Mouse (Mus musculus) megakaryocyte, embryonic 14.5 days (primary cell): ENCODE measurements at regions not wholly inside any gene's neighbourhood (a gene's known extent, or its start where the extent isn't known, plus 50 kb on each side); places are given as distances from the start of the nearest gene placed in this dataset.

Experiments used
- H3K27me3 ChIP-seq: replicated peaks from 2 replicates; pipeline ENCODE3; 2012; ENCODE audit warnings: inconsistent platforms
- H3K36me3 ChIP-seq: replicated peaks from 2 replicates; pipeline ENCODE3; 2012; ENCODE audit warnings: low read length, inconsistent platforms, mixed read lengths
- H3K4me1 ChIP-seq: 2 replicates; pipeline ENCODE4 v1.6.1; 2012; ENCODE audit warnings: inconsistent platforms
- H3K4me3 ChIP-seq: replicated peaks from 2 replicates; pipeline ENCODE3; 2012; ENCODE audit warnings: moderate library complexity, mild to moderate bottlenecking, inconsistent platforms
- H3K9me3 ChIP-seq: 2 replicates; pipeline ENCODE4 v1.6.1; 2012; ENCODE audit warnings: inconsistent platforms
- FLI1 ChIP-seq: IDR thresholded peaks from 2 replicates; pipeline ENCODE4 v1.6.1; 2012; ENCODE audit warnings: low read length, inconsistent platforms, mixed read lengths
- GATA1 ChIP-seq: IDR thresholded peaks from 3 replicates; pipeline ENCODE4 v1.6.1; 2012; ENCODE audit warnings: mixed read lengths, low read length, inconsistent platforms, borderline replicate concordance

GRCm38 (mm10) chr9:101570714-101571113 lies 290.9 kb upstream of the 9630041A04Rik start:
- TF ChIP-seq FLI1 (no peak), GATA1 (no peak)
- Histone ChIP-seq H3K4me3 (no peak overlapping the region), H3K4me1 (no peaks in the 10 kb centered on the region), H3K9me3 (no peaks in the 10 kb centered on the region), H3K36me3 (no peaks in the 10 kb centered on the region), H3K27me3 (no peaks in the 10 kb centered on the region)

- TF ChIP-seq GATA1 = no peak
- Histone ChIP-seq H3K36me3 (no peaks in the 10 kb centered on the region), H3K27me3 (no peaks in the 10 kb centered on the region), H3K9me3 (peaks cover 12% of the 10 kb centered on the region), H3K4me1 (no peaks in the 10 kb centered on the region), H3K4me3 (no peak overlapping the region)
Measured at GRCm38 (mm10) chr9:101563196-101563595, 298.4 kb upstream of the 9630041A04Rik start.

- Histone ChIP-seq H3K4me3 (no peak overlapping the region), H3K4me1 (no peaks in the 10 kb centered on the region), H3K9me3 (peaks cover 12% of the 10 kb centered on the region), H3K36me3 (no peaks in the 10 kb centered on the region), H3K27me3 (no peaks in the 10 kb centered on the region)
- TF ChIP-seq GATA1 (no peak), FLI1 (no peak)
Measured at GRCm38 (mm10) chr9:101559366-101559765, 302.3 kb upstream of the 9630041A04Rik start.

- no peak for TF ChIP-seq GATA1
- no peak for TF ChIP-seq FLI1
- Histone ChIP-seq H3K36me3 (no peaks in the 10 kb centered on the region), H3K27me3 (no peaks in the 10 kb centered on the region), H3K9me3 (peaks cover 24% of the 10 kb centered on the region), H3K4me3 (no peak overlapping the region), H3K4me1 (no peaks in the 10 kb centered on the region)
Measured at GRCm38 (mm10) chr9:101555011-101555673, 303.5 kb upstream of the Ppp2r3a start.

- no peak overlapping the region for H3K4me3 ChIP-seq
- no peaks in the 10 kb centered on the region for H3K36me3 ChIP-seq
- TF ChIP-seq FLI1 (no peak), GATA1 (no peak)
- H3K4me1 ChIP-seq = no peaks in the 10 kb centered on the region
- no peaks in the 10 kb centered on the region for H3K27me3 ChIP-seq
- H3K9me3 ChIP-seq = peaks cover 15% of the 10 kb centered on the region; the same call in 1 of the 2 replicates
Measured at GRCm38 (mm10) chr9:101552789-101553188, 301.2 kb upstream of the Ppp2r3a start.

DNA sequence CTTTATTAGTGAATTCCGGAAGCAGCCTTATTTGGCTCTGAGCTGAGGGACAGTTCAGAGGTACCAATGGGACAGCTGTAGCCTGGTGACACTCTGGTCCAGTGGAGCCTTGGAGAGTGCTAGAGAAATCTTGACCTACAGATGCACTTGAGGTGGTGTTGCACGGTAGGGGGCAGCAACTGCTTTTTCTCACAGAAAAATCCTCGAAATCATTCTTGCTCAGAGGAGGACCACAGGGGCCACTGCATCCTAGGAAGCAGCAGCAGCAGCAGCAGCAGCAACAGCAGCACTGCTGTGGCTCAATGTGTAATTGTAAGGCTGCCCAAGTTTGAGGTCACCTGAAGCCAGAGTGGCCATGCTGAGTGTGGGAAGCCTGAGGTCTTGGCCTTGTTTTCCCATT lies 299.7 kb upstream of the Ppp2r3a start:
- no peak for TF ChIP-seq FLI1
- TF ChIP-seq GATA1 = no peak
- H3K36me3 ChIP-seq = no peaks in the 10 kb centered on the region
- no peaks in the 10 kb centered on the region for H3K27me3 ChIP-seq
- H3K4me1 ChIP-seq = no peaks in the 10 kb centered on the region
- H3K9me3 ChIP-seq = peaks cover 15% of the 10 kb centered on the region; the same call in 1 of the 2 replicates
- H3K4me3 ChIP-seq = no peak overlapping the region

DNA sequence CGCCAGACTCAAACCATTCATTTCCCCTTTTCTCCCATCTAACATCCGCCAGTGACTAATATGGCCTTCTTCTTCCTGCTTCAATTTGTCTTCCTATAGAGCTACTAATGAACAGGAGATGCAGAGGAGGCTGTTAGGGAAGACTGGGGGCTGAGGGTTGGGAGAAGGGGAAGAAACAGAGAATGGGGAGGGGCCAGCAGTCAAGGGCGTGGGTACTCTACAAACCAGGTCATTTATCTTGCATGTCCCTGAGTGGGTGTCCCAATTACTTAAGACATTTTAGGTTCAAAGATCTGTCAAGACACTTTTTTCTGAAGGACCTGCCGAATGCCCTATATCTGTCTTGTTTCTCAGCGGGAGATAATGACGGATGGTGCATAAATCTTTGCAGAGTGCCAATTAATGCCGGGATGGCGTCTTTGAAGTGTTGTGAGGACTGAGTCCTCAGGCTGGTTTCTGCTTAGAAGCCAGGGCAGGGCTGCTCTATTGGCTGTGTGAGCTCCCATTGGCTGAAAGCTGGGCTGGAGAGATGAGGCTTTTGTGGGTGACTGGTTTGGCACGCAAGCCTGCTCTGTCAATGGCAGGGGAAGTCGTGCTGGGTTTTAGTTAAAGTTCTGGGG lies 294.7 kb upstream of the Ppp2r3a start:
- no peak for TF ChIP-seq FLI1
- no peak for TF ChIP-seq GATA1
- no peaks in the 10 kb centered on the region for H3K4me1 ChIP-seq
- H3K4me3 ChIP-seq = no peak overlapping the region
- H3K36me3 ChIP-seq = no peaks in the 10 kb centered on the region
- 0 out of 2 replicates have a peak, but pooled peaks cover 3% of the 10 kb centered on the region for H3K9me3 ChIP-seq
- no peaks in the 10 kb centered on the region for H3K27me3 ChIP-seq

- no peaks in the 10 kb centered on the region for H3K4me1 ChIP-seq
- TF ChIP-seq FLI1 (no peak), GATA1 (no peak)
Measured at GRCm38 (mm10) chr9:101518137-101518536, 266.5 kb upstream of the Ppp2r3a start.

DNA sequence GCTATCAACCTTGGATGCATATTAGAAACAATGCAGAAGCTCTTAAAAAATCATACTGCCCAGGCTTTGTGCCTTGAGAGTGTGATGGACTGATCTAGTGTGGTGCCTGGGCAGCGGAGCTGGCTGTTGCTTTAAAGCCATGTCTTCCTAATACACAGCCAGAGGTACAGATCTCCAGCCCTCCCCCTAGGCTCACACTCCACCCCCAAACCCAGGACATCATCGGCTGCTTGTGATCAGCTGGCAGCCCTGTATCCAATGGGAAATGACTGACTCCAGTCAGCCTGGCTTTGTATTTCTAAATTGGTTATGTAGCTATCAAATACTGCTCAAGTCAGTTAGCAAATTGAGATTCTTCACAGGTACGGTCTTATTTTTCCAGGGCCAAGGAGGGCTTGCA lies 259.2 kb upstream of the Ppp2r3a start:
- TF ChIP-seq FLI1 = no peak
- no peak for TF ChIP-seq GATA1
- Histone ChIP-seq H3K27me3 (no peaks in the 10 kb centered on the region), H3K36me3 (no peaks in the 10 kb centered on the region), H3K4me1 (no peaks in the 10 kb centered on the region), H3K9me3 (0 out of 2 replicates have a peak, but pooled peaks cover 3% of the 10 kb centered on the region), H3K4me3 (no peak overlapping the region)

More at GRCm38 (mm10) chr9:101518137-101518536, 266.5 kb upstream of the Ppp2r3a start:
- Histone ChIP-seq H3K36me3 (no peaks in the 10 kb centered on the region), H3K4me3 (no peak overlapping the region), H3K27me3 (no peaks in the 10 kb centered on the region), H3K9me3 (no peaks in the 10 kb centered on the region)

DNA sequence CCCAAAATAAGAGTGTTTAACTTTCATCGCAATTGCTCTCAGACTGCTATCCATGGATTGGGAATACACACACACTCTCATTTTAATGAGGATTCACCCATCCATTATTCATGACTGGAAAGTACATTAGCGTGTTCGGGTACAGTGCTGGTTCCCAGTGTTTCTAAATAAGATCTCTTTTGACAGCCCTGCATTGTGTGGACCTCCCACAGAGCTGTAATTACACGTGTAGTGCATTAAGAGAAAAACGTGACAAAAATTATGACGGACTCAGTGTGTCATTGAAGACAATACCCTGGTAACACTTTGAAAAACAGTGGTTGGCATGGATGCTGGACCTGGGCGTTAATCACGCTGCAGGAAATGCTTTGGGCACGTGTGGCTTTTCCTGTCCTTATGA lies 257.6 kb upstream of the Ppp2r3a start:
- 0 out of 2 replicates have a peak, but pooled peaks cover 3% of the 10 kb centered on the region for H3K9me3 ChIP-seq
- no peak for TF ChIP-seq GATA1
- TF ChIP-seq FLI1 = no peak
- H3K4me1 ChIP-seq = no peaks in the 10 kb centered on the region
- H3K4me3 ChIP-seq = no peak overlapping the region
- no peaks in the 10 kb centered on the region for H3K27me3 ChIP-seq
- H3K36me3 ChIP-seq = no peaks in the 10 kb centered on the region
